Mouse (Mus musculus): Measurements from ENCODE around the gene Scd2.
"Not testable (repeated sequence)": the region's sequence is repeated elsewhere in the genome, so short reads cannot be mapped to it uniquely, and the experiment has no call there.

Gene Scd2

DNA sequence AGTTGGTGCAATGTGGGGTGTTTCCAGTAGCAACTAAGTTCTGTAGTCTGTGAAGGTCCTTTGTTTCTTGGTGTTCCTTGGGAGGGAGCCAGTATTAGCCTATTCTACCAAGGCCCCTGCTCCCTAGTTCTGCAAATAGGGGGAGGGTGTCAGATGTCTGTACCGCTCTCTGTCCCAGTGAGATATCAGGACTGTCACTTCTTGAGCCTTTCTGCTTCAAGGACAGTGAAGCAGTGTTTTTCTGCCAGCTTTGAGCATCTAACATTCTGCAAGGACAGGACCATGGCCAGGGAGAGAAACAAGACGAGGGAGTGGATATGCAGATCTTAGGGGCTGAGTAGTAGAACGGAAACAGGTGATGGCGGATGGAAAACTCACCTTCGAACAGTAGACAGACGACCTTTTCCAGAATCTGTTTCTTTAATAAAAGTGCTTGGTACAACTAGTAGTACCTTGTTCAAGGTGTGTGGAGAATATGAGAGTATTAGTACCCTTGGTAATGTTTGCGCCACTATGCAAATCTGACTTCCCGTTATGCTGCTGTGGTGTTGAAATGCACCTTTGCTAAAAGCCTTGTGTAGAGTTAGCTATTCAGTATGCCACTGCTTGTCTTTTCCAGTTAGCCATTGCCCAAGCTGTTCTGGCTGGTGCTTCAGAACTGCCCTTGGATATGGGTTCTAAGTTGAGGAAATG lies 3.7 kb downstream of the Scd2 start:
- no peak for DNase-seq (ENCODE audit: low read depth)

DNA sequence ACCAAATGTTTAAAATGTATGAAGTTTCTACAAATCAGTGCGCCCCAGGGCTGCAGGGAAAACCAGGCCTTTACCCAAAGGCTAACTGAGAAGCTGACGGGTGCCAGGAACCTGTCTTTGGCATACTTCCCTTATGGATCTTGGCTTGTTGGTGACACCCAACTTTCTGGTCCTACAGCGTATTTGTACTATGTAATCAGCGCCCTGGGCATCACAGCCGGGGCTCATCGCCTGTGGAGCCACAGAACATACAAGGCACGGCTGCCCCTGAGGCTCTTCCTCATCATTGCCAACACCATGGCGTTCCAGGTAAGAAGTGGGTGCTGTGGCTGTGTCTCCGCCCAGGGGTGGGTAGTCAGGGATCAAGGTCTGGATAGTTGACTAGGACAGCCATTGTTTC lies 4.4 kb downstream of the Scd2 start:
- no peak for DNase-seq (ENCODE audit: low read depth)

DNA sequence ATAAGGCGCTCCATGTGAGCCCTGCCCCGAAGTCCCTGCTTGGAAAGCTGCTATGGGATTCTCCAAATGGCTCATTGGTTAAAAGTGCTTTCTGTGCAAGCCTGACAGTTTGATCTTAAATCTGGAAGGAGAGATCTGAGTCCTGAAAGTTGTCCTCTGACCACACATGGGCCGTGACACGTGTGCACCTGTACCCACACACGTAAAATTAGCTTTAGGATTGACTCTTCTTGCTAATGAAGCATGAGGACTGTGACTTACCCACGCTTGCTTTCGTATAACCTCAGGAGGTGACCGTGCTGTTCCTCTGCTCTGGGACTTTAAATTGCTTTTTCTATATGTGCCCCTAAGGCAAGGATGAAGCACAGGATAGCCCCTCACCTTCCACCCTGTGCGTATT lies 5.6 kb downstream of the Scd2 start:
- DNase-seq (ENCODE audit: low read depth): no peak

DNA sequence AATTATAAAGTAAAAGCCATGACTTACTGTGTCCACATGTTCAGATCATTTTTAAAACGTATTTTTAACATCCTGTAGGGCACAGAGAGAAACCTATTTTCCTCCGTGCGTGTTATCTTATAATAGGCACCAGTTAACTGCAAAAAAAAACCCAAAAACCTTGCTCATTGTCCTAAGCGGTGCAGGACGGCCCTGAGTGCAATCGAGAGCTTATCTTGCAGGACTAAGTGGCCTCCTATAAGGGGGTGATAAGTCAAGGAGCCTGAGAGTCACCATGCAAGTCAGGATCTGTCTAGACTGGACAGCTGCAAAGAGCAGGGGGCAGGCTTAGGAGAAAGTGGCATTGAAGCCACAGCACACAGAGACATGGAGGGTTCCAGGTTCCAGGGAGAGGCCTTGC lies 6.4 kb downstream of the Scd2 start:
- no peak for DNase-seq (ENCODE audit: low read depth)

DNA sequence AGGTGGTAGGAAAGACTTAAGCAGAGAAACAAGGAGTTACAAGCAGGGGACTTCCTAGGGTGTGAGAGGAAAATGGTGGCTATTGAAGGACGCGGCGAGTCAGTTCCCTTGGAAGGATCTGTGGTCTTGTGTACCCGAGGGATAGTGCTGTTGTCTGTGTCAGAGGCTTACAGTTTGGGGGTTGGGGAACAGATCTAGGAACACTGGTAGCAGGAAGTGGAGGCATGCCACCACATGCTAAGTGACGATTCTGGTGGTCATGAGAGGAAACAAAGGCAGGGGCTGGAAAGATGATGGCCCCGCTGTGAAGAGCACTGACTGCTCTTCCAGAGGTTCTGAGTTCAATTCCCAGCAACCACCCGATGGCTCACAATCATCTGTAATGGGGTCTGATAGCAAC lies 7.0 kb downstream of the Scd2 start:
- DNase-seq (ENCODE audit: low read depth): no peak

DNA sequence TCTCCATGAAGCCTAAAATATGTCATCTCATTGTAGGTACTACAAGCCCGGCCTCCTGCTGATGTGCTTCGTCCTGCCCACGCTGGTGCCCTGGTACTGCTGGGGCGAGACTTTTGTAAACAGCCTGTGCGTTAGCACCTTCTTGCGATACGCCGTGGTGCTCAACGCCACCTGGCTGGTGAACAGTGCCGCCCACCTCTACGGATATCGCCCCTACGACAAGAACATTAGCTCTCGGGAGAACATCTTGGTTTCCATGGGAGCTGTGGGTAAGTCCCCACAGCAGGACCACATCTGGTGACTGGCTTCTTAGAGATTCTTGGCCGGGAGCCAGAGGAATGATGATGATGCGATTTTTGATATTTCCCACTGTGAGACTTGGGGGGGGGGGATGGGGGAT lies 7.7 kb downstream of the Scd2 start:
- no peak for DNase-seq (ENCODE audit: low read depth)

DNA sequence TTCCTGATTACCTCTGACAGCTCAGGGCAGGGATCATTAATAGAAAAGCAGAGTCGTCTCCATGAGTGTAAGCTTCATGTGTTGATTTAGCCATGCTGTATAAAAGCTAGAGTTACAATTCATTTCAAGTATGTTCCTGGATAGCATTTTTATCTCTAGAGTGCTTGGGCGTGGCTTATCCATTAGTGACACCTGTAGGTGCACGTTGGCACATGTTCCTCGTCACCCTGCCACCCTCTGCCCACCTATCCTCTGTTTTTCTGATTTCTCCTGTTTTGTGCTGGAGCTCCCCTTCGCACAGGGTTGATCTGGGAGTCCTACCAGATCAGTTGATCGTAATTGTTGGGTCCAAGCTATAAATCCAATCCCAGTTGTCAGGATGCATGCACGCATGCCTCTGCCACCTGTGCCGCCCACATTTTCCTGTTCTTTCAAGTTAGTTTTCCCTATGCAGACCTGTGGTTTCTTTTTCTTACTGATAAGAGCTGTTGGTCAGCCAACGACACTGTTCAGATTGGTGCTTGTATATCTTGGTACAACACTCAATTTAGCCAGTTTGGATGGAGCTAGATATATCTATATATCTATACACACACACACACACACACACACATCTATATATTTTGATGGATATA lies 8.3 kb downstream of the Scd2 start:
- DNase-seq (ENCODE audit: low read depth): no peak

DNA sequence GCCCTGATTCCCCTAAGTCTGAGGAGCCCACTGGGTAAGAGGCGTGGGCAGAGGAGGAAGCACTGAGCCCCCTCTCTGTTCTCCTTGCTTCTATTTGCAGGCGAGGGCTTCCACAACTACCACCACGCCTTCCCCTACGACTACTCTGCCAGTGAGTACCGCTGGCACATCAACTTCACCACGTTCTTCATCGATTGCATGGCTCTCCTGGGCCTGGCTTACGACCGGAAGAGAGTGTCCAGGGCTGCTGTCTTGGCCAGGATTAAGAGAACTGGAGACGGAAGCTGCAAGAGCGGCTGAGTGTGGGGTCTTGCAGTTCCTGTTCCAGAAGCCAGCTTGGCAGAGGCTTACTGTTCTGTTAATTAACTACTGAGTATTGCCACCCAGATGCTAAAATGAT lies 9.4 kb downstream of the Scd2 start:
- no peak for DNase-seq (ENCODE audit: low read depth)

DNA sequence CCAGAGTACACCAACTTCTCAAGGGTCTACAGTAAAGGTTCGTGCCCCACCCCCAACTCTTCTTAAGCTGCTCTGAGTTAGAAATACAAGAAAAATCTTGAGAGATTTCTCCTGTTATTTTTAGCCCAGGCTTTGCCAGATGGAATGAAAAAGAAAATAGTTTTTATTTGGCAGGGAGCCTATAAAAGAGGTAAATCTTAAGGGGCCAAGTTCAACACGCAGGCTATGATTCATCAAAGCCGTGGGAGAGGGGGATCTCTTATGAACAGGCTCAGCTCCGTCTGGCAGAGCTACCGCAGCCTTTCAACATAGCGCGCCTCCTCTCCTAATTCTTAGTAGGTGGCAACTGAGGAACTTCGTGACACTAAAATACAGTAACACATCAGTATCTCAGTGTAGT lies 10.0 kb downstream of the Scd2 start:
- no peak for DNase-seq (ENCODE audit: low read depth)

DNA sequence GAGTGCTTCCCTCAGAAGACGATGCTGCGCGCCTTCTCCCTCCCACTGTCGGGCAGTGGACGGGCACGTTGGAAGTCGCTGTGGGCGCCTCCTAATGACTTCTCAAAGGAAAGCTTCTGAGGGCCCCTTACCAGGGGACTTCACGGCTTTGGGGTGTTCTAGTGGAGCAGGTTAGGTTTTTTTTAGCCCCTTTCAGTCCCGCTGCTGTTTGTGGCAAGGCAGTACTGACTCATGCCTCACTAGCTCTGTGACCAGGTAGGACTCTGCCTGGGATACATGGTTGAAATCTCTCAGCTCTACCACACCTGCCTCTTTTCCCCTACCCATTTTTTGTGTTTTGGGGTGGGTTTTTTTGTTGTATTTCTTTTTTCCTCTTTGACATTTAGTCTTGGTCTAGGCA lies 10.9 kb downstream of the Scd2 start:
- DNase-seq (ENCODE audit: low read depth): no peak

DNA sequence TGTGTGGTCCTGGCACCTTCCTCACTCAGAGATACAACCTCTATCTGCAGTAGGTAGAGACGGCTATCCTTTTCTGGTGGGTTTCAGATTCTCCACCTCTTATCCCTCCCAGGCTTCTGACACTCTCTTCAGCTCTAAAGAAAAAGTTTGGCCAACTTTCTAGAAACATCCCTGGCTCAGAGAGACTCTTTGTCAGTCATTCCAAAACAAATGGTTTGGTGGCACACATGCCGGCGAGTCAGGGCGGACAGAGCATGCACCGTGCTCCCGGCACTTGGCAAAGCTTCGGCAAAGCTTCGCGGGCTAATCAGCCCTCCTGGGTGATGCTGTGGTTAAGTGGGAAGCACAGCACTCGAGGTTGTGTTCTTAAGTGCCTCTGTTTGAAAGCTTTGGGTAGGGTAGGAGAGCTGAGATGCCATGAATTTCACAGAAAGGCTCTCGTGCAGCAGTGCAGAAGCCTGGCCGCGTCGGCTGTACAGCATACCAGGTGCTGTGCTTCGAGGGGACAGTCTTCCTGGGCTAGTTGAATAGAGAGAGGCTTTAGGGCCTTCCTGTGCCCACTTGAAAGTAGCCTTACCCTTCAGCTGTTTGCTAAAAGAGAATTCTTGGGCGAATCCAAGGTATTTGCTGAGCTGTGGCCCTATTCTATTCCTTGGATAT lies 11.5 kb downstream of the Scd2 start:
- no peak for DNase-seq (ENCODE audit: low read depth)

DNA sequence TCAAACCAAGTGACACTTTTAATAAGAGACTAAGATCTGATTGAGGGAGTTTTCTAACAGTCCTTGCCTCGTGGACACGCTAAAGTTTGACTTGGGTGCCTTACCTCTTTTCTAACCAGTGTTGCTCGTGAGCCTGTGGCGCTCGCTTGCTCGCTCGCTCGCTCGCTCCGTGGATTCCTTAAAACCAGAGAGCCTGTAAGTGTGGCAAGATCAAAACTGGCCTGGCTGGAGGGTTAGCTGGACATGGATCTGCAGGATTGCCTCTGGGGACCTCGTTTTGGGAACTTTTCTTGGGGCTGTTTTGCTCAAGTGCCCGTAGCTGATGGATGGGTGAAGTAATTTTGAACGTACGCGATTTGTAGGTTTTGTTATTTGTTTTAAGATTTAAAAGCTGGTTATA lies 12.2 kb downstream of the Scd2 start:
- DNase-seq (ENCODE audit: low read depth): no peak

DNA sequence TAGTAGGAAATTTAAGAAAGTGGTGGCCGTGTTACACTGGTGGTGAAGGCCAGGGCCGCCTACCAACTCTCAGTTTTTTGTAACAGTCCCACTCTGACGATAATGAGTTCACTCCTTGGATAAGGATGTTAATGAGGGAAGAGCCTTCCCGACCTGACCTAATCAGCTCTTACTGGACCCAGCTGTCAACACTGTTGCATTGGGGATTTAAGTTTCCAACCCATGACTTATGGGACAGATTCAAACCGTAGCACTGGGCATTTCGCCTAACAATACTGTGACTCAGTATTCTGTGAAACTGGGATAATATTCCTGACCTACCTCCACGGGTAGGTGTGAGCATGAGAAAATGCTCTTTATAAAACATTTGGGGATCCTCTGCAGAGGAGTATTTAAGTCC lies 12.7 kb downstream of the Scd2 start:
- DNase-seq (ENCODE audit: low read depth): no peak

DNA sequence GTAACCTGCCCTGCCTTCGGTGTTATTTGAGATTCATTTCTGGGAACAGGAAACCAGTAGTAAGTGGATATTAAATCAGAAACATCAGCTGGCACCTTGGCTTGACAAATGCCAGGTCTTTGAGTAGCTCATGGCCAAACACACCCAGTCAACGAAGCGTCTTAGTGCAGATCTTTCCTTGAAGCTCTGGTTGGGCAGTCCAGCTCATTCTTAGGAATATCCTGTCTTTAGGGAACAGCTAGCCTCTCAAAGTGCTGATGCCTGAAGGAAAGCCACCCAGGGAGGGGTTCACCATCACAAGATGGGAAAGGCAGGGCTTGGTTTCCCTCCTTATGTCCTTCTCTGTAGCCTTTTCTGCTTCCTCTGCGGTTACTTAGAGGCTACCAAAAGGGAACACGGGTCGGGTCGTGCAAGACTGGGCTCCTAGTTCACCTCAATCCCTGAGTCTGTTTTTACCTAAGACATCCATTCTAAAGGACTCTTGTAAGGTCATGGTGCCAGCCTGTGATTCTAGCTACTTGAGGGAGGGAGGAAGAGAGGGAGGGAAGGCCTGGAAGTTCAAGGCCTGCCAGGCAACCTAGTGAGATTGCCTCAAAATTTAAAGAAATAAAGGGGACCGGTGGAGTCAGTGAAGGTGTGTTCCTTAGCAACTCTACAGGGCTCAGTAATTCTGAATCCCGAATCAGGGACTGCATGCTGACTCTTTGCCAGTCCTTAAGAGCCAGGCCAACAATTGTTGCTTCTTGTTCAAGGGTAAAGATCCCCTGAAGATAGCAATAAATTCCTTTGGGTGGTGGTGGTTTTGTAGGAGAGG lies 13.8 kb downstream of the Scd2 start:
- no peak for DNase-seq (ENCODE audit: low read depth)

DNA sequence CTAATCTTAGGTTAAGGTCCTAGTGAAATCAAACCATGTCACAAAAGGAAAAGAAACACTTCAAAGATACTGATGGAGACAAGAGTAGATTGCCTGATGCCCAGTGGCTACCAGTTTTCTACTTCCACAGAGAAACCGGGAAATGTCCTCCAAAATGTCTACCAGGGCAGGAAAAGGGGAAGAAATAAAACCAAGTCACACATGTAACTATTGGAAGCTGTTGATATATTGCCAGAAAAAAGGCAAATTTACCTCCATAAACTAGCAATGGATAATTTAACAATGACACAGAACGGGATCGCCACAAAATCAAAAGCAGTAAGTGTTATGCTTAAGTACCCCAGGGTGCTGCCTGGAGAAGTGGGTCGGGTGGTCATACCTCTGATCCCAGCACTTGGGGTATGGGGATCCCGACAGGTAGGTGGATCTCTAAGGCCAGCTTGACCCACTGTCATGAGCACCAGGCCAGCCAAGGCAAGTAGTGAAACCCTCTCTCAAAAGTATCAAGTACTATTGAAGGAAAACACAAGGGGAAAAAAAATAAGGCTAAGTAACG lies 14.5 kb downstream of the Scd2 start:
- DNase-seq (ENCODE audit: low read depth): no peak

DNA sequence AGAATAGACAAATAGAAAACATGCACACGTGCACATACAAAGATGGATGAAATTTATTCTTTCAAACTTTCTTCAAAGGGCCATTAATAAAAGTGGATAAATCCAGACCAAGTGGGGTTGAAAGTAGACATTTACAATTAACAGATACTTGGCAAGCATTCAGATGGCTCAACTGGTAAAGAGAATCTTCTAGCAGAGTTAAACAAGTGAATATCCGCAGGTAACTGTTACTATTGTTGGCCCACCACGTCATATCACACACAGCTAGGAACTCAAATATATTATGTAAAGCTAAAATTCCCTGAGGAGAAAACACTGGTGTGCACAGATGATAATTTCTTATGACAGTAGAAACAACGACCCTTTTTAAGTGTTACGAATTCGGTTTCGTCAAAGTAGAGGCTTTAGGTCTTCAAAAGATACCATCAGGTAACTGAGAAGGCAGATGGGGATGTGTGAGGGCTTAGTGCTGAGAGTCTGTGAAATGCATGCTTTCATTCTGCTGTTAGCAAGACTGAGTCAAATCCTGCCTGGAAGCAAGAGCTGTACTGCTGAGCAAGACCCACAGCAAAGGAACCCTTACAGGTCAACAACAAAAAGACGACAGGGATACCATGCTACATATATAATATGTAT lies 15.3 kb downstream of the Scd2 start:
- DNase-seq (ENCODE audit: low read depth): no peak

DNA sequence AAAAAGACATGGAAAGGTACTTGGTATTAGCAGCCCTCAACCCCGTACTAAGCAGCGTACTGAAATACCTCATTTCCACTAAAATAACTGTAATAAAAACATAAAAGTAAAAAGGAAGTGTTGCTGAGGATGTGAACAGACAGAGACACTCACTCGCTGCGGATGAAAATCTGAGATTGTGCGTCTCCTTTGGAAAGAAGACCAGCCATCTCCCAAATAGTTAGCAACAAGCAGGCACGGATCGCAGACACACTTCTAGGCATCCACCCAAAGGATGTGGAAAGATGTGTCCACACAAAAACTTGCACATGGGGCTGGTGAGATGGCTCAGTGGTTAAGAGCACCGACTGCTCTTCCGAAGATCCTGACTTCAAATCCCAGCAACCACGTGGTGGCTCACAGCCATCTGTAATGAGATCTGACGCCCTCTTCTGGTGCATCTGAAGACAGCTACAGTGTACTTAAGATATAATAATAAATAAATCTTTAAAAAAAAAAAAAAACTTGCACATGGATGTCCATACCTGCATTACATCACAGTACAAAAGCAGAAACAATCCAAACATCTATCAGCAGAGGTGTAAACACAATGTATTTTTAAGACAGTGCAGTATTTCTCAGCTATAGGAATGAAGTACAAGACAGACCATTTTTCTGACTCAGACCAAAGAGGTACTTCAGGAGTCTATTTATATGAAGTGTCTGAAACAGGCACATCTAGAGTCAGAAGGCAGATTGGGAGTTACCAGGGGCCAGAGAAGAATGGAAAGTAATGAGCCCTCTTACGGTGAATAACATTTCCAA lies 16.1 kb downstream of the Scd2 start:
- DNase-seq (ENCODE audit: low read depth): no peak

DNA sequence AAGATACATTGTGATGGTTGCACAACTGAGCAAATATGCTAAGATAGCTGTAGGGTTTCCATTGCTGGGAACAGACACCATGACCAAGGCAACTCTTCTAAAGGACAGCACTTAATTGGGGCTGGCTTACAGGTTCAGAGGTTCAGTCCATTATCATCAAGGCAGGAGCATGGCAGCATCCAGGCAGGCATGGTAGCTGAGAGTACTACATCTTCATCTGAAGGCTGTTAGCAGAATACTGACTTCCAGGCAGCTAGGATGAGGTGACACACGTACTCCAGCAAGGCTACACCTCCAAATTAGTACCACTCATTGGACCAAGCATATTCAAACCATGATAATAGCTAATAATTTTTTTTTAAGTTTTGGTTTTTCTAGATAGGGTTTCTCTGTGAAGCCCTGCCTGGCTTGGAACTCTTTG lies 16.7 kb downstream of the Scd2 start:
- not testable (repeated sequence) for DNase-seq (ENCODE audit: low read depth)

DNA sequence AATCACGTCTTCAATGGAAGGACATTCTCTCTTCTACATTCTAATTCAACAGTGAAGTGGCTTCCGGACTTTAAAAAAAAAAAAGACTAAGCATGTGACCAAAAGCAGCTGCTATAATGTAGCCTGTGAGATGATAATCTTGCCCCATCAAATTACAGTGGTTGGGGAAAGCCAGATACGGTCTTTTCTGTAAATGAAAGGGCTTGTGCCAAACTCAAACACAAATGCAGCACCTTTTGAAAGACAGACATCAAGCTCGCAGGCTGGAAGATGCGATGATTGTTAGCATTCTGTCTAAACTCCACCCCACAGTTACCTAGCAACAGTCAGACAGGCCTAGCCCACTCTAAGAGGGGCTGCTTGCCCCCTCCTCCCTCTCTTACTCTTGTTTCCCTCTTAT lies 17.3 kb downstream of the Scd2 start:
- no peak for DNase-seq (ENCODE audit: low read depth)

DNA sequence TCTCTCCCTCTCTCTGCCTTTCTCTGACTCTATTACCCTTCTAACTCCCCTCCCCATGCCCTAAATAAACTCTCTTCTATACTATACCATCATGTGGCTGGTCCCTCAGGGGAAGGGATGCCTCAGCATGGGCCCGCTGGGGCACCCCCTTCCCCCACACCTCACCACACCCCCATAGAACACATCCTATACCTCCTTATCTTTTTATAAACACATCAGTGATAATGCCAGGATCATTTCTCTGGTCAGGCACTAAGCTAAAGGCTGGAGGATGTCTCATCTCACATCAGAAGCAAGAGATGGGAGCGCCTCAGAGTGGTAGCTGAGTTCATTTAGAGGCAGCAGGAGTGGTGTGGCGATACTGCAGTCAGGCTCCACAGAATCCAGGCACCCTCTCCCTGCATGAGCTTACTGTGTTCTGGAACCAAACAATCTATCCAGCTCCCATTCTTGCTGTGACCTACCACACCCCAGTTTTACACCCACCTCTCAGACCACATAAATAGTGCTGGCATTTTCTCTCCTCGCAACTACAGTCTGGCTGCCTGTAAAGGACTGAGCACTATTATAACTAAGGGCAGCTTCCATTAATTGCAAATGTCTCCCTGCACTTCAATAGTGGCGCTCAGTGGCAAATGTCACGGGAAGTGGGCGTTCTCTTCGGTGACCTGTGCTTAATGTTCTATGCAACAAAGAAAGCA lies 18.0 kb downstream of the Scd2 start:
- DNase-seq (ENCODE audit: low read depth): no peak

DNA sequence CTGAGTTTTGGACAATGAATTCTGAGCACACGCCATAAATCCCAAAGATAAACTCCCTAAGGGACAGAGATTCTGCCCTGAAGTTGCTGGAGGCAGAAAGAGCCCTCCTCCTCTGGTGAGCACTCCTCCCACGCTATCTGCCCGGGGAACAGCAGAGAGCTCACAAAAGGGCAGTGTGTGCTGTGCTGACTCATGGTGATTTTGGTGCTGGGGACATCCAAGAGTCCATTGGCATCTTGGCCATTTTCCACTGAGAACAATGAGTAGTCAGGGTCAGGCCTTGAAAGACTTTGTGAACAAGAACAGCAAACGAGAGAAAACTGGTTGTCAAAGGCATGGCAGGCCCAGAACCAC lies 18.5 kb downstream of the Scd2 start:
- DNase-seq (ENCODE audit: low read depth): no peak

All from c-Kit-positive CD71-positive TER-119-negative erythroid progenitor cells, embryonic 14.5 days (primary cell).